Mouse (Mus musculus): ENCODE data around the gene Ccdc85c. TPM values are rescaled to one million over a fixed set of nuclear protein-coding genes. Genes with fewer than 3 reads are reported as not detected.

Gene Ccdc85c
- polyA plus RNA-seq, 1 experiment from 2014 or later, result 8.2 TPM

GRCm38 (mm10) chr12:108241626-108242025, 33.6 kb downstream of the Ccdc85c start:
- Histone ChIP-seq H3K36me3 (ENCODE audit: control insufficient read depth, insufficient read depth, low read length) (no peaks in the 10 kb centered on the region), H3K9ac (ENCODE audit: low read length) (peak overlapping the region; percentile 1; the same call in 1 of the 2 replicates), H3K27me3 (ENCODE audit: control insufficient read depth, insufficient read depth, low read length) (no peaks in the 10 kb centered on the region), H3K27ac (replicated peaks in 1 of 2; ENCODE audit: control insufficient read depth in 1 of 2, insufficient read depth in 1 of 2, low read depth in 2 of 2, low read length in 2 of 2) (0 out of 4 replicates have a peak overlapping the region, but pooled peaks of 1 of the 2 experiments have one; percentile 2), H3K4me3 (ENCODE audit: control insufficient read depth in 1 of 2, insufficient read depth in 1 of 2, low read depth in 1 of 2, low read length in 2 of 2) (no peak overlapping the region), H3K9me3 (ENCODE audit: control insufficient read depth, low read length) (no peaks in the 10 kb centered on the region), H3K4me2 (ENCODE audit: low read length) (no peak overlapping the region), H3K4me1 (ENCODE audit: control insufficient read depth in 2 of 2, insufficient read depth in 2 of 2, low read length in 2 of 2) (peaks cover 79 to 93% of the 10 kb centered on the region in 2 experiments)
- ATAC-seq (ENCODE audit: insufficient number of reproducible peaks, insufficient read depth, low FRiP score, low read depth), result no peak
- 71% methylated on average over 6 of the region's 6 CpGs for WGBS

DNA sequence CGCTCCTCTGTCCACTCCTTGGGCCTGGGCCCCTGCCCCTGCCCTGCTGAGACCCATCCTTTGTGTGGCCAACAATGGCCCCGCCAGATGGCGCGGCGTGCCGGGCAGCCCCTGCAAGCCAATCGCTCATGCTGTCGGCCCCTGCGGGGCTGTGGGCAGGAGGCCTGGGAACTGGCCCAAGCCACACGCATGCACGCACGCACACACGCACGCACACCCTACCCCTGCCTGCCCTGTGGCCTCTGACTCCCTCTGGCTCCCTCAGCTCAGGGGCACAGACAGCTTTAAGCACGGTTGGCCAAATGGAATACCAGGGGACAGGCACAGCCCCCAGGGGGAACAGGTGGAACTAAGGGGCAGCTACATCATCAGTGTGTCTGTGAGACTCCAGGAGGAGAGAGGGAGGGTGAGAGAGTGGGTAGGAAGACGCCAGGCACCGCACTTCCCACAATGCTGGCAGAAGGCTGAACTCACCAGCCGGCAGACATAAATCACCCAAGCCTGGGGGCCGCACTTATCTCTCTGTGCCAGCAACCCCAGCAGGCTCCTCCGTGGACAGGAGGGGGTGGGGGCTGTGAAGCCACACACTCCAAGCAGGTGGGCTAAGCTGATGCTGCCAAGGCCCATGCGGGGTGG, 34.2 kb downstream of the Ccdc85c start:
- Histone ChIP-seq H3K27ac (replicated peaks in 1 of 2; ENCODE audit: control insufficient read depth in 1 of 2, insufficient read depth in 1 of 2, low read depth in 2 of 2, low read length in 2 of 2) (0 out of 4 replicates have a peak overlapping the region, but pooled peaks of 1 of the 2 experiments have one; percentile 2), H3K4me1 (ENCODE audit: control insufficient read depth in 2 of 2, insufficient read depth in 2 of 2, low read length in 2 of 2) (peaks cover 78 to 93% of the 10 kb centered on the region in 2 experiments), H3K4me3 (ENCODE audit: control insufficient read depth in 1 of 2, insufficient read depth in 1 of 2, low read depth in 1 of 2, low read length in 2 of 2) (no peak overlapping the region), H3K36me3 (ENCODE audit: control insufficient read depth, insufficient read depth, low read length) (no peaks in the 10 kb centered on the region), H3K4me2 (ENCODE audit: low read length) (no peak overlapping the region), H3K9ac (ENCODE audit: low read length) (peak overlapping the region; percentile 1; the same call in 1 of the 2 replicates), H3K27me3 (ENCODE audit: control insufficient read depth, insufficient read depth, low read length) (no peaks in the 10 kb centered on the region), H3K9me3 (ENCODE audit: control insufficient read depth, low read length) (no peaks in the 10 kb centered on the region)
- no peak for ATAC-seq (ENCODE audit: insufficient number of reproducible peaks, insufficient read depth, low FRiP score, low read depth)
- 63% methylated on average over 21 of the region's 21 CpGs for WGBS

DNA sequence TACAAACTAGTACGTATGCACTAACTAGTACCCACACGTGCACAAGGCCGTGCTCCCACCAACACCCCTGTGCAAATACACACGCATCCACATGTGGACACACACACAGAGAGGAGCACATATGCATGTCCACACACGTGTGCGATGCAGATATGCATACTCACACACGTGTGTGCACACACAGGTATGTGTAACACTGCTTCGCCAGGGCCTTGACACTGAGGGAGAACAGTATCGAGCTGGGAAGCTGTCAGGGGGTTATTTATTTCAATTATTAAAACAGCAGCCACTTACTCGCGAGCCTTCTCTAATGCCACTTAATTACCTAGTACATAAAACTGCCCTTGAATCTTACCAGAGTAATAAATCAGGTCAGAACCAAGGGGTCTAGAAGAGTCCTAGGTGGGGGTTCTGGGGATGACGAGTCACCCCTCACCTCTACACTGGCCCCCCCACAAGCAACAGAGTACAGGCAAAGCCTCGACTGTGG, 34.8 kb downstream of the Ccdc85c start:
- H3K9ac ChIP-seq (ENCODE audit: low read length), result 0 out of 2 replicates have a peak overlapping the region, but pooled peaks have one; percentile 0
- no peak for ATAC-seq (ENCODE audit: insufficient number of reproducible peaks, insufficient read depth, low FRiP score, low read depth)
- WGBS, result 89% methylated on average over 13 of the region's 13 CpGs

DNA sequence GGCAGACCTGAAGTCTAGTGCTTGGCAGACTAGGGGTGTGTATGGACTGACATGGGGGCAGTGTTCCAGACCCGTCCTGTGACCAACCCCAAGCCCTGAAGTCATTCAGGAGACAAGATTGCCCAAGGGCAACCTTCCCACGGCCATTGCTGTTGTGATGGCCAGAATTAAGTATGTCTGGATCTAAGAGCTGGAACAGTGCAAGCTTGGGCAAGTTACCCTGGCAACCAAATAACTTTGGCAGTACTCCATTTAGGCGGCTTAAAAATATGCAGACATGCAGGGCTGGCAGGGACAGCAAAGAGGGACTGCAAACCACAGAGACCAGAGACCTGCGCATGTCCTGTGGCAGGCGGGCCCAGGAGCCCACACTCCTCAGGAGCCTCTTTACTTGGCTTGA, 35.8 kb downstream of the Ccdc85c start:
- peak overlapping the region; percentile 32 to 87 for H3K27ac ChIP-seq (replicated peaks in 1 of 2; ENCODE audit: control insufficient read depth in 1 of 2, insufficient read depth in 1 of 2, low read depth in 2 of 2, low read length in 2 of 2)
- H3K27me3 ChIP-seq (ENCODE audit: control insufficient read depth, insufficient read depth, low read length), result no peaks in the 10 kb centered on the region
- peak overlapping the region; percentile 6; the same call in 1 of the 2 replicates for H3K9ac ChIP-seq (ENCODE audit: low read length)
- H3K36me3 ChIP-seq (ENCODE audit: control insufficient read depth, insufficient read depth, low read length), result no peaks in the 10 kb centered on the region
- no peak overlapping the region for H3K4me3 ChIP-seq (ENCODE audit: control insufficient read depth in 1 of 2, insufficient read depth in 1 of 2, low read depth in 1 of 2, low read length in 2 of 2)
- 39% methylated on average over 5 of the region's 5 CpGs for WGBS
- peaks cover 75 to 92% of the 10 kb centered on the region in 2 experiments for H3K4me1 ChIP-seq (ENCODE audit: control insufficient read depth in 2 of 2, insufficient read depth in 2 of 2, low read length in 2 of 2)
- no peaks in the 10 kb centered on the region for H3K9me3 ChIP-seq (ENCODE audit: control insufficient read depth, low read length)
- ATAC-seq (ENCODE audit: insufficient number of reproducible peaks, insufficient read depth, low FRiP score, low read depth), result peak; percentile 18; the same call in 1 of the 2 replicates
- H3K4me2 ChIP-seq (ENCODE audit: low read length), result 0 out of 2 replicates have a peak overlapping the region, but pooled peaks have one; percentile 14

More for the DNA sequence above, 34.8 kb downstream of the Ccdc85c start:
- no peaks in the 10 kb centered on the region for H3K27me3 ChIP-seq (ENCODE audit: control insufficient read depth, insufficient read depth, low read length)
- no peak overlapping the region for H3K4me2 ChIP-seq (ENCODE audit: low read length)
- H3K4me3 ChIP-seq (ENCODE audit: control insufficient read depth in 1 of 2, insufficient read depth in 1 of 2, low read depth in 1 of 2, low read length in 2 of 2), result no peak overlapping the region
- H3K27ac ChIP-seq (replicated peaks in 1 of 2; ENCODE audit: control insufficient read depth in 1 of 2, insufficient read depth in 1 of 2, low read depth in 2 of 2, low read length in 2 of 2), result no peak overlapping the region
- H3K9me3 ChIP-seq (ENCODE audit: control insufficient read depth, low read length), result no peaks in the 10 kb centered on the region
- H3K4me1 ChIP-seq (ENCODE audit: control insufficient read depth in 2 of 2, insufficient read depth in 2 of 2, low read length in 2 of 2), result peaks cover 77 to 93% of the 10 kb centered on the region in 2 experiments
- H3K36me3 ChIP-seq (ENCODE audit: control insufficient read depth, insufficient read depth, low read length), result no peaks in the 10 kb centered on the region

GRCm38 (mm10) chr12:108238395-108239035, 36.7 kb downstream of the Ccdc85c start:
- Histone ChIP-seq H3K4me2 (ENCODE audit: low read length) (no peak overlapping the region), H3K9me3 (ENCODE audit: control insufficient read depth, low read length) (no peaks in the 10 kb centered on the region), H3K9ac (ENCODE audit: low read length) (no peak overlapping the region), H3K27me3 (ENCODE audit: control insufficient read depth, insufficient read depth, low read length) (no peaks in the 10 kb centered on the region), H3K4me3 (ENCODE audit: control insufficient read depth in 1 of 2, insufficient read depth in 1 of 2, low read depth in 1 of 2, low read length in 2 of 2) (no peak overlapping the region), H3K27ac (replicated peaks in 1 of 2; ENCODE audit: control insufficient read depth in 1 of 2, insufficient read depth in 1 of 2, low read depth in 2 of 2, low read length in 2 of 2) (peak overlapping the region in 1 of 2 experiments; percentile 87; a peak in 2 of 4 replicates), H3K36me3 (ENCODE audit: control insufficient read depth, insufficient read depth, low read length) (no peaks in the 10 kb centered on the region), H3K4me1 (ENCODE audit: control insufficient read depth in 2 of 2, insufficient read depth in 2 of 2, low read length in 2 of 2) (peaks cover 68 to 88% of the 10 kb centered on the region in 2 experiments)
- WGBS, result 73% methylated on average over 17 of the region's 17 CpGs
- ATAC-seq (ENCODE audit: insufficient number of reproducible peaks, insufficient read depth, low FRiP score, low read depth), result no peak

DNA sequence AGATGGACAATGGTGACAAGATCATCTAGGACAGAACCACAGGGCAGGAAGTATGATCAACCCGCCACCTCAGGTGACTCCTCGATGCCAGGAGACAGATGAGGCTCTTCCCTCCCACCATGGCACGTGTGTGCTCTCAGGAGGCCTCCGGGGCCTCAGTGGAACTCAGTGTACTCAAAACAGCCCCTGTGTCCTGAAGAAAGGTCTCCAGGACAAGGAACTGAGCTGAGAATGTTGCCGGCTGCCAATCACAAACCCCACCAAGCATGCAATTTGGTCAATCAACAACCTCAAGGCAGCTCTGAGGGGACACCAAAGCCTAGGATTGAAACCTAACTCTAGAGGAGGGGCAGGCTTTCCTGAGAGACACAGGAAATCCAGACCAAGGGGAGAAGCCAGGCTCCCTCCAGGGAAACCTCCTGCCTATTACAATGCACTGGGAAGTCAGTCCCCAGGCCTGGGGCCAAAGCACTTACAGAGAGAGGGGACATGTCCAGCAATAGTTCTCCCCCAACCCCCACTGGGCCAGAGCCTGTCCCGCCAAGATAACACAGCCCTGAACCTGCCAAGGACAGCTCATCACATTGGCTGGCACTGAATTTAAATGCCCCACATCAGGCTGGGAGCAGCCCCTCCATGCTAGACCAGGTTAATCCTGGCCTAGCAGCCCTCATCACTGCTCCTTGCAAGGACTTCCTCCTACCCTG, 37.8 kb downstream of the Ccdc85c start:
- Histone ChIP-seq H3K4me3 (ENCODE audit: control insufficient read depth in 1 of 2, insufficient read depth in 1 of 2, low read depth in 1 of 2, low read length in 2 of 2) (no peak overlapping the region), H3K27ac (replicated peaks in 1 of 2; ENCODE audit: control insufficient read depth in 1 of 2, insufficient read depth in 1 of 2, low read depth in 2 of 2, low read length in 2 of 2) (peak overlapping the region; percentile 44 to 87), H3K4me2 (ENCODE audit: low read length) (peak overlapping the region; percentile 33; the same call in 1 of the 2 replicates), H3K27me3 (ENCODE audit: control insufficient read depth, insufficient read depth, low read length) (no peaks in the 10 kb centered on the region), H3K9ac (ENCODE audit: low read length) (0 out of 2 replicates have a peak overlapping the region, but pooled peaks have one; percentile 42), H3K4me1 (ENCODE audit: control insufficient read depth in 2 of 2, insufficient read depth in 2 of 2, low read length in 2 of 2) (peaks cover 66 to 81% of the 10 kb centered on the region in 2 experiments), H3K36me3 (ENCODE audit: control insufficient read depth, insufficient read depth, low read length) (no peaks in the 10 kb centered on the region), H3K9me3 (ENCODE audit: control insufficient read depth, low read length) (no peaks in the 10 kb centered on the region)
- peak; percentile 50 for ATAC-seq (ENCODE audit: insufficient number of reproducible peaks, insufficient read depth, low FRiP score, low read depth)
- WGBS, result 47% methylated on average over 6 of the region's 6 CpGs

DNA sequence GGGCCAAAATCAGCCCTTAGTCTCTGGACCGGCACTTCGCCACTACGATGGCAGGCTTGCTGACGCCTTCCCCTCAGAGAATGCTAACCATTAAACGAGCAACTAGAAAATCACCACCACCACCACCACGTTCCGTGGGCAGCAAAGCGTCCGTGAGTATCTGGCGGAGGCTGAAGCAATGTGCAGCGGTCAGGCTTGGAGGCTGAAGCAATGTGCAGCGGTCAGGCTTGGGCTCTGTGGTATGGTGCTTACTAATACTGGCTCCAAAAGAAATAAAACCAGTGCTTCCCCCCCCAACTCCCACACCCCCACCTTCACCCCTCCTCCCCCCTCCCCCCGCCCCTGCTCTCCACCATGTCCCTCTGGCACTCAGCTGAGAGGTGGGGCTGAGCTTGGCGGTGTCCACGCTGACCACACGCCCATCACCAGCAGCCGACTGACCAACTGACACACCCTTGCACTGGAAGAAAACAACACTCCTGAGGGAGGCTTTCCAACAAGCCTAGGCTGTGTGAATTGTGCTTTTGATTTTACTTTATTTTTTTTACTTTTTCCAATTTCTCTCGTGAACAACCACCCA, 39.2 kb downstream of the Ccdc85c start:
- peak overlapping the region; percentile 42; the same call in 1 of the 2 replicates for H3K9ac ChIP-seq (ENCODE audit: low read length)
- H3K4me1 ChIP-seq (ENCODE audit: control insufficient read depth in 2 of 2, insufficient read depth in 2 of 2, low read length in 2 of 2), result peaks cover 63 to 79% of the 10 kb centered on the region in 2 experiments
- H3K4me2 ChIP-seq (ENCODE audit: low read length), result no peak overlapping the region
- H3K4me3 ChIP-seq (ENCODE audit: control insufficient read depth in 1 of 2, insufficient read depth in 1 of 2, low read depth in 1 of 2, low read length in 2 of 2), result no peak overlapping the region
- no peaks in the 10 kb centered on the region for H3K9me3 ChIP-seq (ENCODE audit: control insufficient read depth, low read length)
- no peak overlapping the region for H3K27ac ChIP-seq (replicated peaks in 1 of 2; ENCODE audit: control insufficient read depth in 1 of 2, insufficient read depth in 1 of 2, low read depth in 2 of 2, low read length in 2 of 2)
- no peak for ATAC-seq (ENCODE audit: insufficient number of reproducible peaks, insufficient read depth, low FRiP score, low read depth)
- no peaks in the 10 kb centered on the region for H3K36me3 ChIP-seq (ENCODE audit: control insufficient read depth, insufficient read depth, low read length)
- 70% methylated on average over 18 of the region's 18 CpGs for WGBS
- H3K27me3 ChIP-seq (ENCODE audit: control insufficient read depth, insufficient read depth, low read length), result no peaks in the 10 kb centered on the region

Measured in heart, embryonic 14.5 days (tissue).